Mouse (Mus musculus): ENCODE measurements at regions not wholly inside any gene's neighbourhood (a gene's known extent, or its start where the extent isn't known, plus 50 kb on each side); places are given as distances from the start of the nearest gene placed in this dataset.

DNA sequence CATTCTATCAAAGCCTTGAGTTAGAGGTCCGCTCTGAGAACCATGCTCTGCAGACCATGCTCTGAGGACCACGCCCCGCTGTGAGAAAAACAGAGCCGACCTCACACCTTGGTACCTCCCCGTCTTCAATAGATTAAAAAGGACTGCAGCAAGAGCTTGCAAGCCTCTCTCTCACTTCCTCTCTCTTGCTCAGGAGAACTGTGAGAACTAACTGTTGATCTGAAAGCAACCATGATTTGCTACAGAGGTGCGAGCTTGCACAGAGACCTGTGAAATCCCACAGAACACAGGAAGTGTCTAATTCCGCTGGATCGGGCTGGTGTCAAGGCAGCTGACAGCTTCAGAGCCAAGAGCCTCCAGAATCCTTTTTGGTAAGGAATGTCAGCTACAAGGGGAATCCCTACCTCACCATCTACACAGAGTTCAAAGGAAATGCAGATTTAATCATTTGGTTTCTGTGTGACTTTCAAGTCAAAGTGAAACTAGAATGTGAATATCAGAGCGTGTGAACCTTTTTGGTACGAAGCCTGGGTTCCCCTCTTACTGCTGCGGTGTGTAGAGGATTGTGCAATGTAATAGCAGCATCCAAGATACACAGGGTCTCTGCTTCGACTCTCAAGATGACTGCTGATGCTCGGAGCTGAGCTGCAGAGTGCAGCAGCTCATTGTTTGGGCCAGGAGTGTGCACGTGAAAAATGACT, 315.3 kb upstream of the Klf3 start:
- TF ChIP-seq TAL1 (IDR thresholded peaks at IDR 0.05; ENCODE audit: low read length), result no peak
- TF ChIP-seq GATA1 (IDR thresholded peaks at IDR 0.05; ENCODE audit: low read length), result no peak

Measured in erythroblast, embryonic 14.5 days (primary cell).